Mouse (Mus musculus): ENCODE measurements at regions not wholly inside any gene's neighbourhood (a gene's known extent, or its start where the extent isn't known, plus 50 kb on each side); places are given as distances from the start of the nearest gene placed in this dataset.

DNA sequence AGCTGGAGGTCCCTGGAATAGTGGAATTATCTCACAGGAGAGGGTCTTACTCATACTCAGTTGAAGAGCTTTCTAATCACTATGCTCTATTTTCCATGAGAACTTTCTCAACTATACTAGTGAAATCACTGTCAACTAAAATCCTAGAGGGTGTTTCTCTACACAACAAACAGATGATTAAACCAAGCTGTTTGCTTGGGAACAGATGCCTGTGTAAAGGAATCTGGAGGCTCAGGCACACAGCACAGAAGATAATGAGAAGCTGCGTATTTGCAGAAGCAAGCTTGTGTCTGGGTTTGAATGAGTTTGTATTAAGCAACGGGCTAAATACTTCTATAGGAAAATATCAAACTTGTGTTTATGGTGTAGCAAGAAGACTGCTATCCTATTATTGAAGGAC is 202.9 kb upstream of the Myo3a start:
- TF ChIP-seq POLR2A (IDR thresholded peaks at IDR 0.05; ENCODE audit: extremely low read depth, insufficient read depth, low read length) (no peak), CTCF (IDR thresholded peaks at IDR 0.05; ENCODE audit: low read depth, low read length) (no peak)
- no peak for DNase-seq (ENCODE audit: extremely low read depth, low read depth, low spot score)
- Histone ChIP-seq H3K4me3 (ENCODE audit: insufficient read depth, low read depth, low read length) (no peak overlapping the region), H3K27ac (replicated peaks; ENCODE audit: insufficient read depth, low read depth, low read length) (no peak overlapping the region), H3K4me1 (ENCODE audit: control insufficient read depth, insufficient read depth, low read length) (no peaks in the 10 kb centered on the region), H3K27me3 (ENCODE audit: control insufficient read depth, insufficient read depth, low read length) (no peaks in the 10 kb centered on the region), H3K9ac (ENCODE audit: low read depth, low read length) (no peak overlapping the region), H3K36me3 (ENCODE audit: control insufficient read depth, insufficient read depth, low read length) (no peaks in the 10 kb centered on the region), H3K79me2 (ENCODE audit: control insufficient read depth, insufficient read depth, low read length) (no peaks in the 10 kb centered on the region)
- 50% methylated on average over 2 of the region's 2 CpGs for WGBS

DNA sequence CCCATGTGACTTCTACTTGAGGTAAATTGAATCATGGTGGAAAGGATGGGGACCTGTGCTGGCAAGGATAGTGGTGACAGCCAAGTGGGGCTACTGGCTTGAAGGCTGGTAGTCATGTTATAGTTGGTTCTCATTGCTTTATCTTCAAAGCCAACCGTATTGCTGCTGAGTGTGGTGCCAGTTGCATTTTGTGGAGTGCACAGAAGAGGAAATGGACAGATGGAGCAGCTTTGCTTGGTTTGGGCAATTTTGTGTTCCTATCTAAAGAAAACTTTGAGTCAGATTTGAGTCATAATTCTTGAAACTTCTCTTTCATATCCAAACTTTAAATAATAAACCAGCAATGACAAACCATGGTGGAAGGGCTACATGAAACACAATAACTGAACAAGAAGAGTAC is 200.5 kb upstream of the Myo3a start:
- TF ChIP-seq CTCF (IDR thresholded peaks at IDR 0.05; ENCODE audit: low read depth, low read length) (no peak), POLR2A (IDR thresholded peaks at IDR 0.05; ENCODE audit: extremely low read depth, insufficient read depth, low read length) (no peak)
- Histone ChIP-seq H3K27ac (replicated peaks; ENCODE audit: insufficient read depth, low read depth, low read length) (no peak overlapping the region), H3K36me3 (ENCODE audit: control insufficient read depth, insufficient read depth, low read length) (no peaks in the 10 kb centered on the region), H3K4me1 (ENCODE audit: control insufficient read depth, insufficient read depth, low read length) (no peaks in the 10 kb centered on the region), H3K9ac (ENCODE audit: low read depth, low read length) (no peak overlapping the region), H3K4me3 (ENCODE audit: insufficient read depth, low read depth, low read length) (no peak overlapping the region), H3K79me2 (ENCODE audit: control insufficient read depth, insufficient read depth, low read length) (no peaks in the 10 kb centered on the region), H3K27me3 (ENCODE audit: control insufficient read depth, insufficient read depth, low read length) (no peaks in the 10 kb centered on the region)
- 80% methylated on average over 1 of the region's 1 CpGs for WGBS
- no peak for DNase-seq (ENCODE audit: extremely low read depth, low read depth, low spot score)

DNA sequence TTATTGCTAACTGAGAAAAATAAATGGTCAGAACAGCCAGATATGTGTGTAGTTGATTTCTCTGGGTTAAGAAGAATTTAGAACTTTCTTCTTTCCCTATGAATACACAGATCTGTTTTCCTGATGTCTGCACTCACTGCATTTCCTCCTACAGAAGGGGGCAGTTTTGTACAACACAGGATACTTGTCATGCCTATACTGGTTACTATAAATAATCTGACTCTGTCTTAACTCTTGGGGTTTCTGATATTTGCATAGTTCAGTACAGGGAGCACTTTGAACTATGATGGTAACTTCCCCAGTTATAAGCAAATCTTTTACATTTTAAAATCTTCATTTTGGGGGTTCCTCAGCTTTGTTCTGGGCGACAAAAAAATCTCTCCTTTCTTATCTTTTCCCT is 198.7 kb upstream of the Myo3a start:
- H3K4me1 ChIP-seq (ENCODE audit: control insufficient read depth, insufficient read depth, low read length): no peaks in the 10 kb centered on the region
- WGBS: 20% methylated on average over 1 of the region's 1 CpGs
- no peak overlapping the region for H3K4me3 ChIP-seq (ENCODE audit: insufficient read depth, low read depth, low read length)
- no peak overlapping the region for H3K9ac ChIP-seq (ENCODE audit: low read depth, low read length)
- no peaks in the 10 kb centered on the region for H3K36me3 ChIP-seq (ENCODE audit: control insufficient read depth, insufficient read depth, low read length)
- no peak for DNase-seq (ENCODE audit: extremely low read depth, low read depth, low spot score)
- H3K27ac ChIP-seq (replicated peaks; ENCODE audit: insufficient read depth, low read depth, low read length): no peak overlapping the region
- H3K79me2 ChIP-seq (ENCODE audit: control insufficient read depth, insufficient read depth, low read length): no peaks in the 10 kb centered on the region
- no peaks in the 10 kb centered on the region for H3K27me3 ChIP-seq (ENCODE audit: control insufficient read depth, insufficient read depth, low read length)
- no peak for TF ChIP-seq POLR2A (IDR thresholded peaks at IDR 0.05; ENCODE audit: extremely low read depth, insufficient read depth, low read length)
- TF ChIP-seq CTCF (IDR thresholded peaks at IDR 0.05; ENCODE audit: low read depth, low read length): no peak

DNA sequence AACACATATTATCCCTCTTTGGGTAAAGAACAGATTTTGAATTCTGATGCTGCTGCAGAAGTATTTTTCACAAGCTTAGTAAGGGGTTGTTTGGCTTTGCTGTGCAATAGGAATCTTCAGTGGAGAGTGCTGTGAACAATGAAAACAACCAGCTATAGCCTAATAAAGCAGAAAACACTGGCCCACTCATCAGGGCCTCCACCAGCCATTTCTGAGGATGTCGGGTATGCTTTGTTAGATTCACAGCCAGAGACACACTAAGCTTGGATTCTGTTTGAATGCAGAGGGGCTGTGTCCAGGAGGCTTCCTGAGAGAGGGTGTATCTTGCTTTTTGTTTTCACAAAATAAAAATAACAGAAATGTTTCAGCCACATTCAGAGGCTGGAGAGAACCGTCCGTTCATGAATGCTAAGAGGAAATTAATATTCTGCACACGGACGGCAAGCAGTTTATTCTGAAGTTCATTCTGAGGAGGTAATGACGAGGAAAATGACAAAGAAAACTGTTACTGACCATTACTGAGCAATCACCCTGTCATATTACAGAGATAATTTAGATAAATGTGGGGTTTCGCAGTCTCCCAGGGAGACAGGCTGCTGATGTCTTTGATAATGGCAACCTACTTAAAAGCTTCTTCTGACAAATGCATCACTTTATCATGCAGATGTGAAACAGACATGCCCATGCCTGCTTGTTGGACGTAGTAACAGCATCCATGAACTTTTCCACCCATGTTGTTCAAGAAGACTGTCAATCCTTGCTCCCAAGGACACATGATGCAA is 198.1 kb upstream of the Myo3a start:
- DNase-seq (ENCODE audit: extremely low read depth, low read depth, low spot score): no peak
- TF ChIP-seq CTCF (IDR thresholded peaks at IDR 0.05; ENCODE audit: low read depth, low read length) (no peak), POLR2A (IDR thresholded peaks at IDR 0.05; ENCODE audit: extremely low read depth, insufficient read depth, low read length) (no peak)
- Histone ChIP-seq H3K4me3 (ENCODE audit: insufficient read depth, low read depth, low read length) (no peak overlapping the region), H3K9ac (ENCODE audit: low read depth, low read length) (no peak overlapping the region), H3K36me3 (ENCODE audit: control insufficient read depth, insufficient read depth, low read length) (no peaks in the 10 kb centered on the region), H3K79me2 (ENCODE audit: control insufficient read depth, insufficient read depth, low read length) (no peaks in the 10 kb centered on the region), H3K27ac (replicated peaks; ENCODE audit: insufficient read depth, low read depth, low read length) (no peak overlapping the region), H3K27me3 (ENCODE audit: control insufficient read depth, insufficient read depth, low read length) (no peaks in the 10 kb centered on the region), H3K4me1 (ENCODE audit: control insufficient read depth, insufficient read depth, low read length) (no peaks in the 10 kb centered on the region)
- 74% methylated on average over 8 of the region's 8 CpGs for WGBS

DNA sequence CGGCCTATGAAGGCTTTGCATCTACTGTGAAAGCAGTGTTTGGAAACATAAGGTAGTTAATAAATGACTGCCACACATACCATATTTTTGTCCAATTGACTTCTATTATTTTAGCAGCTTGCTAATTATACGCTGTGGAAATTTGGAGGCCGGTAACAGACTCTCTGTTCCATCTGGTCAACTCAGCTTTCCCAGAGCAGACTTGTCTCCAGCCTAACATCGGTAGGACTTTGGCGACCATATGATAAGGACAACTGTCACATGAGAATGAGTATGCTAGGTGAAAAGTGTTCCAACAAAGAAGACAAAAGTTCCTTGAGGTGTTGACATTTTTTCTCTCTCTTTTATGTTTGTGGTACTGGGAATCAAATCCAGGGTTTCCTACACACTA is 197.5 kb upstream of the Myo3a start:
- H3K27me3 ChIP-seq (ENCODE audit: control insufficient read depth, insufficient read depth, low read length): no peaks in the 10 kb centered on the region
- H3K9ac ChIP-seq (ENCODE audit: low read depth, low read length): no peak overlapping the region
- no peak for DNase-seq (ENCODE audit: extremely low read depth, low read depth, low spot score)
- H3K36me3 ChIP-seq (ENCODE audit: control insufficient read depth, insufficient read depth, low read length): no peaks in the 10 kb centered on the region
- H3K4me1 ChIP-seq (ENCODE audit: control insufficient read depth, insufficient read depth, low read length): no peaks in the 10 kb centered on the region
- H3K27ac ChIP-seq (replicated peaks; ENCODE audit: insufficient read depth, low read depth, low read length): no peak overlapping the region
- H3K79me2 ChIP-seq (ENCODE audit: control insufficient read depth, insufficient read depth, low read length): no peaks in the 10 kb centered on the region
- 83% methylated on average over 5 of the region's 5 CpGs for WGBS
- TF ChIP-seq POLR2A (IDR thresholded peaks at IDR 0.05; ENCODE audit: extremely low read depth, insufficient read depth, low read length): no peak
- no peak for TF ChIP-seq CTCF (IDR thresholded peaks at IDR 0.05; ENCODE audit: low read depth, low read length)
- H3K4me3 ChIP-seq (ENCODE audit: insufficient read depth, low read depth, low read length): no peak overlapping the region

DNA sequence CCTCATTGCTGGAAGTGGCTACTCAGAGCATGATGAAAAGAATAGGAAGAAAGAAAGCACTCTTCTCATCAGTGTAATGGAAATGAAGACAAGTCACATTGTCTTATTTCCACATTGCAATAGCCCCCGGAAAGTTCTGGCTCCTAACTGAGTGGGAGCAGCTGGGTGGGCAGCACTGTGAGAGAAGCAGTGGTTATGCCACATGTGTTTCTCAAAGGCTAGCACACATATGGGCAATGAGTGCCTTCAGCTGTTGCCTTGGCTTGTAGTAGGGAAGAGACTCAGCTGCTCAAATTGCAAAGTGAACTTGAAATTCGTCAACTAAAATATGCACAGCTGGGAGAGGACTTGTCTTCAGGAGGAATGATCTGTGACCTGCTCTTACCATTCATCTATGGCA is 190.5 kb upstream of the Myo3a start:
- TF ChIP-seq CTCF (IDR thresholded peaks at IDR 0.05; ENCODE audit: low read depth, low read length): no peak
- no peak for TF ChIP-seq POLR2A (IDR thresholded peaks at IDR 0.05; ENCODE audit: extremely low read depth, insufficient read depth, low read length)
- WGBS: 77% methylated on average over 2 of the region's 2 CpGs
- Histone ChIP-seq H3K27me3 (ENCODE audit: control insufficient read depth, insufficient read depth, low read length) (no peaks in the 10 kb centered on the region), H3K36me3 (ENCODE audit: control insufficient read depth, insufficient read depth, low read length) (no peaks in the 10 kb centered on the region), H3K9ac (ENCODE audit: low read depth, low read length) (no peak overlapping the region), H3K27ac (replicated peaks; ENCODE audit: insufficient read depth, low read depth, low read length) (no peak overlapping the region), H3K4me3 (ENCODE audit: insufficient read depth, low read depth, low read length) (no peak overlapping the region), H3K79me2 (ENCODE audit: control insufficient read depth, insufficient read depth, low read length) (no peaks in the 10 kb centered on the region), H3K4me1 (ENCODE audit: control insufficient read depth, insufficient read depth, low read length) (no peaks in the 10 kb centered on the region)
- no peak for DNase-seq (ENCODE audit: extremely low read depth, low read depth, low spot score)

All from liver, adult 2 months (tissue).